Mouse (Mus musculus) spleen, postnatal 10 days (tissue): ENCODE results near the gene Ctc1.

Source experiments
- DNase-seq, 2 experiments: peaks; one replicate each; pipeline ENCODE4 v3.0.0; 2021 to 2022; ENCODE audit warnings: low spot score in 2 of 2

The Ctc1 gene

DNA sequence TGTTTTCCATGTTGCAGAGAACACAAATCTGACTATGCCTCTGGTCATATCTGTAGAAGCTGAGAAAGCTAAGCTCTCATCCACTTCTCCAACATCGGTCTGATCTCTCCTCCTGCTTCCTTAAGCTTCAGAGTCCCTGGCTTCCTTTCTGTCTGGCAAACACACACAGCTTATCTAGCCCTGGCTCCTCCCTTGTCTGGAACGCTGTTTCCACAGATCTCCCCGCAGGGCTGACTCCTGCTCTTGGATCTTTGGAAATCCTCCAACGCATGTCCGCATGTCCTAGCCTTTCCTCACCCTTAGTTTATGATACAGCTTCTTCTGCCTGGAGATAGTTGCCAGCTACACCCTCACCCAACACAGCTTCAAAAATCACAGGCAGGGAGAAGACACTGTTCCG is 51.9 kb downstream of the Ctc1 start:
- no peak for DNase-seq

DNA sequence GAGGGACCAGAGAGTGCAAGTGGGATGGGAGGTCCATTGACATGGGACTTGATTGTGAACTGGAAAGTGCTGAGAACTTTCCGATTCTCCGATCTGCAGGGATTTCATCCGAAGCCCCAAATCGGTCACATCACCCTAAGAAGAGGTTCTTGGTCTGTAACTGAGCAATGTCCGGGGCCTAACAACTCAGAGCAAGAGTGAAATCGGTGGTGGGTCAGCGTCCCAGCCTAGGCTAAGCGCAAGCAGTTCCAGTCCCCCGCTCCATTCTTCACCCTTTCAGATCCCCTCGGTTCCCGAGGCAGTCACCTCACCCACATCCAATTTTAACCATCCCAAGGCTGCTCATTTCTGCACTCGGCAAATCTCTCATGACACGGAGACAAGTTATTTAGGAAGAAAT is 54.4 kb downstream of the Ctc1 start:
- no peak for DNase-seq

DNA sequence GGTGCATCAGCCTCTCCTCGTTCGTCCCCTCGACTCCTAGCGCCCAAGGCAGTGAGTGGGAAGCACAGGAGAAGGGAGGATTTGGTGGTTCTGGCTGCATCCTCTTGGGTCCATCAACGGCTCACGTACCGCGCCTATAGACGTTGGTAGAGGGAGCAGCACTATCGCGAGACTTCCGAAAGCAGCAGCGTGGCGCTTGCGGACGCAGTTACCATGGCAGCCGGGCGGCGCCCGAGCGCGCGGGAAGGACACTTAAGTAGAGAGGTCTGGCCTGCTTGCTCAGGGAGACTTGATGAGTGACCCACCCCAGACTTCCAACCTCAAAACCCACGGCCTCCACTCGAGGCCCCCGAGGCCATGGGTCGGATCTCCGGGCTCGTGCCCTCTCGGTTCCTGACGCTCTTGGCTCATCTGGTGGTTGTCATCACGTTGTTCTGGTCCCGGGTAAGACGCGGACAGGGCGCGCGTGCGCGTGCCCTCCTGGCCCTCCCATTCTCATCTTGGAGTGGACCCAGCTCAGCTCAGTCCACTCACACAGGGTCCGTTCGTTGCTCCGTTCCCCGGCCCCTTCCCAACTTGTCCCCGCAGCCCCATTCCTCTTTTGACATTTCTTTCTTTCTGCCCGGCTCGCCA is 55.0 kb downstream of the Ctc1 start, which contains the start of gene Tmem107:
Gene Tmem107 (plus strand): TSS at position 217 of the 633 bp plus-strand sequence.
- DNase-seq, result peak; percentile 92 to 96

DNA sequence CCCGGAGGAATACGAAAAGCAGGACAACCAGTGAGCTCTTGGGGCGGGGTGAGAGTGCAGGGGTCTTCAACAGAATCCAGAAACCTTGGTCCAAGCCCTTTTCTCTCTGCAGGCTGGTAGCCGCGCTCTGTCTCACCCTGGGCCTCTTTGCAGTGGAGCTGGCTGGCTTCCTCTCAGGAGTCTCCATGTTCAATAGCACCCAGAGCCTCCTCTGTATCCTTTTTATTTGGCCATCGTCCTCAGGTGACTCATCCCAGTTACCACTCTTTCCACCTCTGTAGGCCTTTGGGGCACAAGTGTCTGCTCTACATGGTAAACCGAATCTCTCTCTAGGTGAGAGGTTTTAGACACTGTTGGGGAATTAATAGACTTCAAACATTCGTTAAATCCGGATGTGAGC is 55.6 kb downstream of the Ctc1 start:
- DNase-seq, result no peak

DNA sequence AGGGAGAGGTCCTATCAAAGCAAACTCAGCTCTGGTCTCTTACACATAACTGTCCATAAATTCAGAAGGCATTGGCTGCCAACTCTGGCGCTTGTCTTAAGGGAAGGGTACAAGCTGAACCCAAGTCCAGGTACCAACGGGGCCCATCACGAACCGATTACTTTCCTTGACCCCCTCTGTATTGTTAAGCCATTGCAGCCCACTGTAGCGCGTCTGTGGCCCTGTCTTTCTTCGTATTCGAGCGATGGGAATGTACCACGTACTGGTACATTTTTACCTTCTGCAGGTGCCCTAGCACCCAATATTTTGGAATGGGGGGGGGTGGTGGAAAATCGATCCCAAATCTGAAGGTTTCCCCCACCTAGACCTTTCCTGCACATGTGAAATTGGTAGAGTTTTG is 56.5 kb downstream of the Ctc1 start:
- no peak for DNase-seq

DNA sequence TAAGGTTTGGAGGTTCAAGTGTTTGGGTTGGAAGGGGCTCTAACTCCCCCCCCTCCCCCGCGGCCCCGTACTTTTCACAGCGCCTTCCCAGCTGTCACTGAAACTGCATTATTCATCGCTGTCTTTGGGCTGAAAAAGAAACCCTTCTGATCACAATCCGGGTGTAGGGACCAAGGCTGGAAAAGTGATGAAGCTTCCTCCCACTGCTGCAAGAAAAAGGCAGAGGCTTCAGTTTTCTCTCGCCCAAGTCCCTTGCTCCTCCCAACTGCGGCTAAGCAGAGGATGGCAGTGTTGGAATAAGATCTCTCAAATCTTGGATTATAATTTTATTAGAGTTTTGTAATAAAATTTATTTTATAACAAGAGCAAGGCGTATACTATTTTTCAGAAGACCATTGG is 57.0 kb downstream of the Ctc1 start:
- DNase-seq, result no peak

DNA sequence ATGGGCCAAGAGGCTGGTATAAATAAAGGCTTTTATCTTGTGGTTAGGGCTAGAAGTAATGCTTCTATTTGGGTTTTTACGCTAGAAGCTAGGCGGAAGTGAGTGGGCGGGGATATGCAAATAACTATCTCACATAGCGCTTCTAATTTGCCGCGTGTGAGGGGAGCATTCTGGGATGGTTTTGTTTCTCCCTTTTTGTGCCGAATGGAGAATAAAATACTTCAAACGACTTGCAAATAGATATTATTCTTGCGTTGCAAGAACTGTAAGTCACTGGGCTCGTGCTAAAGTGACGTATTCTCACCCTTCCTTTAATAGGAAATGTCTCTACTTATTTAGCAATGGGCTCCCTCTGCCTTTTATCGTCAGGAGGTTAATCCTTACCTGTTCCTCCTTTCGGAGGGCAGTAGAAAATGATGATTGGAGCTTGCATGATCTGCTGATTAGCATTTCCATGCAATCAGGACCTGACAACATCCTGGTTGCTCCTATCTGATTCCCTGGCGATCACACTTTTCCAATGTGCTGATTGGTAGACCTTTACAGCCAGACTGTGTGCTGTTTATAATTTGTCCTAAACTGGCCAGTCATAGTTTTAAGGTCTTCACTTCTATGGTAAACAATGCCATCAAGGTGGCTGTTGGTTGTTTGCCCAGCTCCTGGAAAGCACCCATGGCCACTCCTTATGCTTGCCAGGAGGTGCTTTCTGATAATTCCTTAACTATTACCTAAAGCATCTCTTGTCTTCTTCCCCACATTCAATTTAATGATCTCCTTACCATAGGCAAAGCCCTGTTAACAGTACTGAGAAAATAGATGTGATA is 57.6 kb downstream of the Ctc1 start:
- DNase-seq, result peak; percentile 76 to 89

DNA sequence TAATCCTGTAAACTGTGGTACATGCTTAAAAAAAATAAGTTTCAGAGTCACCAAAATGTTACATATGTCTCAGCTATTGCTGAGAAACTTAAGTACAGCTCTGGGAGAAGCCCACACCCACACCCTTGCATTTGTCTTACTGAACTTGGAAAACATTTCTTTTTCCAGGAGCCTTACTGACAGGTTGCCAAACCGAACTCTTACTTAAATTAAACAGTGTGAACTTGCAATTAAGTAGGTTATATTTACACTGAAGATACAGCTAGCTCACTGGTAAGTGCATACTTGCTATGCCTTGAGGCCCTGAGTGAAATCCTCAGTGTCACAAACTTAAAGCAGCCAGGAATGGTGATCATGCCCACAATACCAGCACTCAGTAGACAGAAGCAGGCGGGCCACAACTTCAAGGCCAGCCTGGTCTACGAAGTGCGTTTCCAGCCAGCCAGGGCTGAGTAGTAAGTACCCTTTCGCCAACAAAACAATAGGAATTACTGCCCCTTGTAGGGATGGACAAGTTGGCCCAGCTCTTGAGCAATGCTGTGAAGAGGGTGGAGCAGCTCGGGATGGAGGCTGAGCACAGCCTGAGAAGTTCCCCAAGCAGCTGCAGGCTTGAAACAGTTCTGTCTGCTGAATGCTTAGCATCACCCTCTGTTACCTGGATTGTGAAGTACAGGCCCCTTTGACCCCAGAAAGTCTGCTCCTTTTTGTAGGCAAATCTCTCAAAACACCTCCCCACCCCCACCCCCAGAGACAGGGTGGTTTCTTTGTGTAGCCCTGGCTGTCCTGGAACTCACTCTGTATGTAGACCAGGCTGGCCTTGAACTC is 58.5 kb downstream of the Ctc1 start:
- DNase-seq, result no peak

DNA sequence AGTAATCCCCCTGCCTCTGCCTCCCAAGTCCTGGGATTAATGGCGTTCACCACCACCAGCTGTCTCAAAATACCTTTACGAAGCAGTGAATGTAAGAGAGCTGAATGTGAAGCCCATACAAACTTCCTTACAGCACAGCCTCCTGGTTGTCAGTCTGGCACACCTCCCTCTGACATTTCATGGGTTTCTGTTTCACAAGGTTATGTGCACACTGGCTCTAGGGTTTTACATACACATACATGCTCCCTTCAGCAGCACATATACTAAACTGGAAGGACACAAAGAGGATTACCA is 59.0 kb downstream of the Ctc1 start:
- DNase-seq, result no peak

DNA sequence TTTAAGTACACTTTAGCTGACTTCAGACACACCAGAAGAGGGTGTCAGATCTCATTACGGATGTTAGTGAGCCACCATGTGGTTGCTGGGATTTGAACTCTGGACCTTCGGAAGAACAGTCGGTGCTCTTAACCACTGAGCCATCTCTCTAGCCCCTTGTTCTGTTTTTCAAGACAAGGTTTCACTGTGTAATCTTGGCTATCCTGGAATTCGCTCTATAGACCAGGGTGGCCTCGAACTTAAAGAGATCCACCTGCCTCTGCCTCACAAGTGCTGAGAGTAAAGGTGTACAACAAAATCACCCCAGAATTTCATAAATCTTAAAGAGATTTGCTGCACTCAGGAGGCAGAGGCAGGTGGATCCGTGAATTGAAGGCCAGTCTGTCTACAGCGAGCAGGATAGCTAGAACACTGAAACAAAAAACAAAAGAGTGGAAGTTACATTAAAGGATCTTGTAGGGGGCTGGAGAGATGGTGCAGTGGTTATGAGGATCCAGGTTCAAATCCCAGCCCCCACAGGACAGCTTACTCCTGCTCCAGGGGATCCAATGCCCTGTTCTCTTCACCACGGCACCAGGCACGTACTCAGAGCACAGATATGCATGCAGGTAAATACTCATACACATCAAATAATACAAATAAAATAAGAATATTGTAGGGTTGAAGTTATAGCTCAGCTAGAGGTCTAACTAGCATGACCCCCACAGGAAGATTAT is 60.2 kb downstream of the Ctc1 start:
- DNase-seq, result no peak

DNA sequence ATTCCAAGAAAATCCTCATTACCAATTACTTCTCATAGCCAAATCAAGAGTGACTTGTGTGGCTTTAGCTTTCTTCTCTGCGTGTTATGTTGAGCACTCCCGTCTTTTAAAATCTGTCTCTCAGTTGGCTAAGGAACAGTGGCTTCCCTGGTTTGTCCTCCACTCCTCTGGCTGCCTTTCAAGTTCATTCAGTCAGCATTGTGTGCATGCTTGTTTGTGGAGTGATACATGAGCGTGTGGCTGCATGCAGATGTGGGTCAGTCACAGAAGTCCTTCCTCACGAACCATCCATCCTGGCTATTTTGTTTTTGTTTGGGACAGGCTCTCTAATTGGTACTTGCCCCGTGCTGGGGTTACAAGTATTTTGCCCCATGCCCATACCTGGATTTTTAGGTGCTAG is 60.9 kb downstream of the Ctc1 start:
- no peak for DNase-seq

DNA sequence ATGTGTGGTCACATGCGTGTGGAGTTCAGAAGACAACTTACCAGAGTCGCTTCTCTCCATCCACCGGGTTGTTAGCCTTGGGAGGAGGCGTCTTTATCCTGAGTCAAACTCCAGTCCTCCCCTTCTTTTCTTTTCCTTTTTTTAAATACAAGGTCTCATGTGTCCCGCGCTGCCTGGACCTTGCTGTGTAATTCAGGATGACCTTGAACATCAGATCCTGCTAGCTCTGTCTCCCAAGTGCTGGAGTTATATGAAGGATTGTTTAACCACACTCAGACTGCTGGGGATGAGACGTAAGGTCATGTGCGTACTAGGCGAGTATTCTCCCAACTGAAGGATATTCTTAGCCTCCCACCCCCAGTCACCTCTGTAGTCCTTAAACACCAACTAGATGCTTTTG is 61.6 kb downstream of the Ctc1 start:
- no peak for DNase-seq

DNA sequence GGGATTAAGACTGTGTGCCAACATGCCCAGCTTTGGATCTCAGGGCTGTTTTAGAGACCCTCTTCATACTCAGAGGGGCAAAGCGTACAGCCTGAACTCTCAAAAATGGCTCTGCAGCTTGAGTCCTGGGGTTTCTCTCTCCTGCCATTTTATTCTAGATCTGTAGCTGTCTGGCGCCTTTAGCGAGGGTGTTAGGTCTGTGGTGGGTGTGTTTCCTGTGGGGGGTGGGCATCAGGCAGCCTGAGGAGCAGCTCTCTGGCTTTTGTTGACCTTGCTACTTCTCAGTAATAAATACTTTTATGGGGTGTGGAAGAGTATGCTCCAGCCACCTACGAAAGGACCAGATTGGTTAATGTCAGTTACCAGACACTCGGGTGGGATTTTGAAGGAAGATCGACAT is 62.3 kb downstream of the Ctc1 start:
- DNase-seq, result no peak

DNA sequence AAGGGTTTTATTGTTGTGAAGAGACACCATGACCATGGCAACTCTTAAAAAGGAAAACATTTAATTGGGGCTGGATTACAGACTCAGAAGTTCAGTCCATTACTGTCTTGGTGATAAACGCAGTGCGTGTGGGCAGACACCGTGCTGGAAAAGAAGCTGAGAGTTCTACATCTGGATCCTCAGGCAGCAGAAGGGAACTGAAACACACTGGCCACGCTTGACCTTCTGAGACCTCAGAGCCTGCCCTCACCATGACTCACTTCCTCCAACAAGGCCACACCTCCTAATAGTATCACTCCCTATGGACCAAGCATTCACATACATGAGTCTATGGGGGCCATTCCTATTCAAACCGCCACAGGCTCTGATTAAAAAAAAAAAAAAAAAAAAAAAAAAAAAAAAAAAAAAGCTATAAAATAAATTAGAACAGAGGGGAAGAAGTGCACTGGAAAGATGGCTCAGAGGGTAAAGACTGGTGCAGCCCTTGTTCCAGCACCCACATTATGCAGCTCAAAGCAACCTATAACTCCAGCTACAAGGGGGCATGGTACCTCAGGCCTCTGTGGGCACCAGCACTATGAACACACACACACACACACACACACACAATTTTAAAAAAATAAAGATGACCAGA is 63.2 kb downstream of the Ctc1 start:
- peak in 1 of 2 experiments; percentile 45 for DNase-seq

DNA sequence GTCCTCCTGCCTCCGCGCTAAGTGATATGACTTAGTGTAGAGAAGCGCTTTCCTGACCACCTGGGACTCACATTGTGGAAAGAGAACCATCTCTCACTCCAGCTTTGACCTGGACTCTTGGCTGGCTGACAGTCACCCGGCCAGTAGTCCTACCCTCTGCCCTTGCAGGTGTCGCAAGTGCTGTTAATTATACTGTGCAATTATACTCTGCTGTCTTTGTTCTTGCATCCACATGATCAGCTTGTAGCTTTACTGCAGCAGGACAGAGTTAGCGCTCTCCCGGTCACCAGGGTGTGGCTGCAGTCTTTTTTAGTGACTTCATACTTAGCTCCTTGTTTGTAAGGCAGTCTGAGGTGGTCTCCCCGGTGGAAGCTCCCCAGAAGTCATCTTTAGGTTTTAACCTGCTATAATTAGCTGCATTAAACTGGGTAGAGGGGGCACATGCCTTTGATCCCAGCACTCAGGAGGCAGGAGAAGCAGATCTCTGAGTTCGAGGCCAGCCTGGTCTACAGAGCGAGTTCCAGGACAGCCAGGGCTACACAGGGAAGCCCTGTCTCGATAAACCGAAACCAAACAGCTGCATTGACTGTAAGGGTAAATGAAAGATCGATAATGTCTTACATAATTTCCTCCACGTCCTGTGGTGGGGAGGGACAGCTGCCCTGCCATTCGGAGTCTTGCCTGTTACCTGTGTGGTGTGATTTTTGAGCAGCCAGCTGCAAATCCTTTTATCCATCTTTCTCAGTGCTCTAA is 64.6 kb downstream of the Ctc1 start:
- no peak for DNase-seq

DNA sequence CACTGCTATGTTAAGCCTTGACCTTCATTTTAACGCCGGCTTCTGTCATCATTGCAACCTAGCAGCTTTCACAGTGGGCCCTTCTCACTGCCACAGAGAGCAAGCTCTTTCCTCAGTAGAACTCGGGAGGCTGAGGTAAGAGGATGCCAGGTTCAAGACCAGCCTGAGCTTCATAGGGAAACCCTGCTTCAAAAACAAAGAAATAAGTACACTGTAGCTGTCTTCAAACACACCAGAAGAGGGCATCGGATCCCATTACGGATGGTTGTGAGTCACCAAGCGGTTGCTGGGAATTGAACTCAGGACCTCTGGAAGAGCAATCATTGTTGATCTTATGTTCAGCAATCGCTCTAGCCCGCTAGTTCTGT is 65.1 kb downstream of the Ctc1 start:
- DNase-seq, result no peak

DNA sequence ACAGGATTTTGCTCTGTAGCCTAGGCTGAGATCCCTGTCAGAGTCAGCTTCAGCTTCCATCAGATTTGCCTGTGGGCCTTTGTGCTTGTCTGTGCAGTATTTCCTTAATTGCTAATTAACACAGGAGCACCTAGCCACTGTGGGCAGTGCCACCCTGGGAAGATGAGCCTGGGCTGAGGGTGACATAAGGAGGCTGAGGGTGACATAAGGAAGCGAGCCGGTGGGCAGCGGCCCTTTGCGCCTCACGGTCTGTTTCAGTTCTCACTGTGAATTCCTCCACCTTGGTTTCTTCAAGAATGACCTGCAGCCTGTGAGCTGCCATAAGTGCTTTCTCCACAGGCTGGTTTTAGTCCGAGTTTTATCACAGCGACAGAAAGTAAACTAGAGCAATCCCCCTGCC is 65.9 kb downstream of the Ctc1 start:
- DNase-seq, result no peak

DNA sequence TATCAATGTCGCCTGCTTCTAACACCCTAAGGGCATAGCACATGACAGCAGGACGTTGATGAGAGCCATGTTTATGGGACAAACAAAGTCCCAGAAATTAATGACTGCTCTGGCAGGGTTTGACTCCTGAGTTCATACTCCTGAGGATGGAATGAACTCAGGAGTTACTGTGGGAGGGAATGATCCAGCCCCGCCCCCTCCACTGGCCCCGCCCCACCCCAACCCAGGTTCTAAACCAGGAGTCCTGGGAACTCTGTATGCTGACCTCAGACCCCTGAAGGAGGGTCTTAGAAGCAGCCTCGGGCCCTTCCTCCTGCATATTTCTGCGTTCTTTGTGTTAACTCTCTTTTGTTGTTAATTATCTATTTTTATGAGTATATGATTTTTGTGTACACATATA is 69.9 kb downstream of the Ctc1 start:
- no peak for DNase-seq
